Mouse (Mus musculus): ENCODE results near the gene Slc45a2. TPM values are rescaled to one million over a fixed set of nuclear protein-coding genes. Genes with fewer than 3 reads are reported as not detected.

The Slc45a2 gene
- total and polyA plus RNA-seq, 3 experiments = not detected

GRCm38 (mm10) chr15:11035947-11036474 is 35.5 kb downstream of the Slc45a2 start:
- Histone ChIP-seq H3K4me1 (ENCODE audit: control insufficient read depth in 1 of 2, insufficient read depth in 2 of 2) (peaks cover 7 to 8% of the 10 kb centered on the region in 2 experiments; a peak in 2 of 4 replicates), H3K9ac (ENCODE audit: insufficient read depth, low read depth) (no peak overlapping the region), H3K27me3 (replicated peaks) (no peaks in the 10 kb centered on the region), H3K4me3 (replicated peaks in 1 of 3; ENCODE audit: low read depth in 2 of 3, low read length in 2 of 3, poor library complexity in 1 of 3) (no peak overlapping the region), H3K4me2 (ENCODE audit: insufficient read depth, low read depth, poor library complexity, severe bottlenecking) (no peak overlapping the region), H3K36me3 (replicated peaks in 1 of 2; ENCODE audit: control insufficient read depth in 1 of 2, insufficient read depth in 1 of 2, low read length in 1 of 2) (no peaks in the 10 kb centered on the region), H3K9me3 (replicated peaks; ENCODE audit: low read length) (no peaks in the 10 kb centered on the region), H3K27ac (ENCODE audit: insufficient read depth, low read depth) (no peak overlapping the region), H3K79me2 (replicated peaks; ENCODE audit: control insufficient read depth, extremely low read depth, insufficient read depth, poor library complexity, severe bottlenecking) (no peaks in the 10 kb centered on the region)
- in situ Hi-C loops (cut with MboI; ENCODE audit: low pct_ligation_motif_present, low pct_unique_long_range_greater_than_20kb, low sequenced_read_pairs) (loop anchor here (5.0 to 10.0 kb wide), 3 partner anchors 199 to 341 kb away; no protein-coding TSS in a partner anchor), dilution Hi-C loops (cut with MboI; ENCODE audit: extremely low pct_ligation_motif_present, extremely low pct_unique_long_range_greater_than_20kb, low sequenced_read_pairs) (no loop called here)
- TF ChIP-seq ELF1 (IDR thresholded peaks at IDR 0.05; ENCODE audit: low read depth, low read length) (no peak), CTCF (conservative IDR thresholded peaks at IDR 0.05 in 1 of 2, IDR thresholded peaks at IDR 0.05 in 1 of 2; ENCODE audit: low read depth in 2 of 2, low read length in 2 of 2) (no peak), POLR2A (IDR thresholded peaks at IDR 0.05; ENCODE audit: low read depth, low read length) (no peak), MXI1 (IDR thresholded peaks at IDR 0.05; ENCODE audit: low read depth, low read length) (no peak), KAT2A (IDR thresholded peaks at IDR 0.05; ENCODE audit: insufficient replicate concordance, low read length) (no peak), TBP (conservative IDR thresholded peaks at IDR 0.05; ENCODE audit: low read depth, low read length) (no peak), MEF2A (IDR thresholded peaks at IDR 0.05; ENCODE audit: borderline replicate concordance, low read depth, low read length) (no peak), USF1 (IDR thresholded peaks at IDR 0.05; ENCODE audit: low read depth, low read length) (no peak), MAFK (IDR thresholded peaks at IDR 0.05; ENCODE audit: insufficient replicate concordance, low read length) (no peak)
- DNase-seq (ENCODE audit: extremely low read depth) = no peak

- H3K9me3 ChIP-seq (replicated peaks; ENCODE audit: low read length) = no peaks in the 10 kb centered on the region
- DNase-seq (ENCODE audit: extremely low read depth) = no peak
- peaks cover 10 to 12% of the 10 kb centered on the region in 2 experiments; a peak in 2 of 4 replicates for H3K4me1 ChIP-seq (ENCODE audit: control insufficient read depth in 1 of 2, insufficient read depth in 2 of 2)
- no peak overlapping the region for H3K27ac ChIP-seq (ENCODE audit: insufficient read depth, low read depth)
- peak overlapping the region; percentile 42 for H3K4me2 ChIP-seq (ENCODE audit: insufficient read depth, low read depth, poor library complexity, severe bottlenecking)
- in situ Hi-C loops (cut with MboI; ENCODE audit: low pct_ligation_motif_present, low pct_unique_long_range_greater_than_20kb, low sequenced_read_pairs) (loop anchor here (5.0 to 10.0 kb wide), 3 partner anchors 198 to 341 kb away; no protein-coding TSS in a partner anchor), dilution Hi-C loops (cut with MboI; ENCODE audit: extremely low pct_ligation_motif_present, extremely low pct_unique_long_range_greater_than_20kb, low sequenced_read_pairs) (no loop called here)
- H3K9ac ChIP-seq (ENCODE audit: insufficient read depth, low read depth) = no peak overlapping the region
- peak overlapping the region in 1 of 3 experiments; percentile 10 for H3K4me3 ChIP-seq (replicated peaks in 1 of 3; ENCODE audit: low read depth in 2 of 3, low read length in 2 of 3, poor library complexity in 1 of 3)
- H3K79me2 ChIP-seq (replicated peaks; ENCODE audit: control insufficient read depth, extremely low read depth, insufficient read depth, poor library complexity, severe bottlenecking) = no peaks in the 10 kb centered on the region
- TF ChIP-seq ELF1 (IDR thresholded peaks at IDR 0.05; ENCODE audit: low read depth, low read length) = no peak
- H3K27me3 ChIP-seq (replicated peaks) = no peaks in the 10 kb centered on the region
- no peaks in the 10 kb centered on the region for H3K36me3 ChIP-seq (replicated peaks in 1 of 2; ENCODE audit: control insufficient read depth in 1 of 2, insufficient read depth in 1 of 2, low read length in 1 of 2)
These were observed 36.2 kb downstream of the Slc45a2 start for GRCm38 (mm10) chr15:11036535-11037375.

- peaks cover 11 to 12% of the 10 kb centered on the region in 2 experiments; a peak in 2 of 4 replicates for H3K4me1 ChIP-seq (ENCODE audit: control insufficient read depth in 1 of 2, insufficient read depth in 2 of 2)
- no peaks in the 10 kb centered on the region for H3K79me2 ChIP-seq (replicated peaks; ENCODE audit: control insufficient read depth, extremely low read depth, insufficient read depth, poor library complexity, severe bottlenecking)
- no peak for DNase-seq (ENCODE audit: extremely low read depth)
- no peaks in the 10 kb centered on the region for H3K9me3 ChIP-seq (replicated peaks; ENCODE audit: low read length)
- H3K4me2 ChIP-seq (ENCODE audit: insufficient read depth, low read depth, poor library complexity, severe bottlenecking) = peak overlapping the region; percentile 42
- TF ChIP-seq ETS1 (conservative IDR thresholded peaks at IDR 0.05; ENCODE audit: low read depth, low read length) (no peak), ZKSCAN1 (IDR thresholded peaks at IDR 0.05; ENCODE audit: borderline replicate concordance, low read depth, low read length) (no peak), USF2 (conservative IDR thresholded peaks at IDR 0.05; ENCODE audit: low read depth, low read length) (no peak), ZNF384 (IDR thresholded peaks at IDR 0.05; ENCODE audit: low read depth, low read length) (no peak), MAZ (IDR thresholded peaks at IDR 0.05; ENCODE audit: low read depth, low read length) (no peak), ZMIZ1 (IDR thresholded peaks at IDR 0.05; ENCODE audit: low read depth, low read length) (no peak), PAX5 (IDR thresholded peaks at IDR 0.05; ENCODE audit: low read length) (no peak), RCOR1 (conservative IDR thresholded peaks at IDR 0.05; ENCODE audit: low read depth, low read length) (no peak)
- H3K27ac ChIP-seq (ENCODE audit: insufficient read depth, low read depth) = no peak overlapping the region
- no peaks in the 10 kb centered on the region for H3K36me3 ChIP-seq (replicated peaks in 1 of 2; ENCODE audit: control insufficient read depth in 1 of 2, insufficient read depth in 1 of 2, low read length in 1 of 2)
- dilution Hi-C loops (cut with MboI; ENCODE audit: extremely low pct_ligation_motif_present, extremely low pct_unique_long_range_greater_than_20kb, low sequenced_read_pairs) (no loop called here), in situ Hi-C loops (cut with MboI; ENCODE audit: low pct_ligation_motif_present, low pct_unique_long_range_greater_than_20kb, low sequenced_read_pairs) (loop anchor here (5.0 to 10.0 kb wide), 3 partner anchors 197 to 340 kb away; no protein-coding TSS in a partner anchor)
- no peaks in the 10 kb centered on the region for H3K27me3 ChIP-seq (replicated peaks)
- H3K4me3 ChIP-seq (replicated peaks in 1 of 3; ENCODE audit: low read depth in 2 of 3, low read length in 2 of 3, poor library complexity in 1 of 3) = no peak overlapping the region
- H3K9ac ChIP-seq (ENCODE audit: insufficient read depth, low read depth) = no peak overlapping the region
These were observed 36.8 kb downstream of the Slc45a2 start for GRCm38 (mm10) chr15:11037376-11037695.

All from CH12.LX (cell line).